Mouse (Mus musculus): ENCODE data around the gene Sirt7. TPM values are rescaled to one million over a fixed set of nuclear protein-coding genes. Genes with fewer than 3 reads are reported as not detected.

Sirt7 gene
- polyA plus RNA-seq, 1 experiment from 2014 or later = 37.3 TPM

DNA sequence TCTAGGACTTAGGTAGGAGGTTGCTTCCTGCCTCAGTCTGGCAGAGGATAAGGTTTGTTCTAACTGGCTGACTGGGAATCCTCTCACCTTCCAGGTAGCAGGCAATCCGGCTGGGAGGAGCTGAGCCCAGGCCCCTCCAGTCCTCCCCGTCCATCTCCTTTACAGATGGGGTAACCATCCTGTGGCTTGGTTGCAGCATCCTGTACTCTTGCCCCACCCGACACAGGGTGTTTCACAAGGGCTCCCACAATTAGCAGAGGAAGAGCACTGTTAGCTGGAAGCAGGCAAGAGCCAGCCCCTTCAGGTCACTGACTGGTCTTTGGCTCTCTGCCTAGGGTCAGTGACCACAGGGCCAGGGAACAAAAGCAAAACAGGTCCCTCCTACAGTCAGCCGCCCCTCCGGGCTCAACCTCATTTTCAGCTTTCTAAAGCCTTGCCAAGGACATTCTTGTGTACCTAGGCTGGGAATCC is 5.4 kb upstream of the Sirt7 start:
- 0% methylated on average over 5 of the region's 5 CpGs for WGBS (ENCODE audit: missing documents)
- Histone ChIP-seq H3K36me3 (ENCODE audit: inconsistent target) (no peaks in the 10 kb centered on the region), H3K27ac (peak overlapping the region; percentile 99), H3K4me3 (ENCODE audit: inconsistent target) (peak overlapping the region; percentile 52), H3K79me2 (ENCODE audit: inconsistent target) (peaks cover 79% of the 10 kb centered on the region)

DNA sequence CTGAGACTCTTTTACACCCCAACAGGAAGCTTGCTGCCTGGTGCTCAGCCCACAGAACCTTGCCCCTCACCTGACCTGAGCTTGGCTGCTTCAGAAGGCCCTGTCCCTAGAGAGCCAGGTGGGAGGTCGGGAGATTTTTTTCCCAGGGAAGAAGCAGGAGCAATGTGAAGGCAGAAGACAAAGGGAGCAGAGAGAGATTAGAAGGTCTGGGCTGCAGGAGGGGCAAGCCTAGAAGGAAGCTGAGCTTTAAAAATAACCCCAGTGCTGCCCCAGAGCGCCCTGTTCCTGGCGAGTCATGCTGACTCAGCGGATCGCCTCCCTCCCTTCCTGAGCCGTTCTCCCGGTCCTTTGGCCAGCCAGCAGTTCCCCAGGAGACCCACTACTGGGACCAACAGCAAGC is 4.9 kb upstream of the Sirt7 start:
- Histone ChIP-seq H3K4me3 (ENCODE audit: inconsistent target) (peak overlapping the region; percentile 52), H3K79me2 (ENCODE audit: inconsistent target) (peaks cover 83% of the 10 kb centered on the region)
- WGBS (ENCODE audit: missing documents) = 0% methylated on average over 7 of the region's 7 CpGs

DNA sequence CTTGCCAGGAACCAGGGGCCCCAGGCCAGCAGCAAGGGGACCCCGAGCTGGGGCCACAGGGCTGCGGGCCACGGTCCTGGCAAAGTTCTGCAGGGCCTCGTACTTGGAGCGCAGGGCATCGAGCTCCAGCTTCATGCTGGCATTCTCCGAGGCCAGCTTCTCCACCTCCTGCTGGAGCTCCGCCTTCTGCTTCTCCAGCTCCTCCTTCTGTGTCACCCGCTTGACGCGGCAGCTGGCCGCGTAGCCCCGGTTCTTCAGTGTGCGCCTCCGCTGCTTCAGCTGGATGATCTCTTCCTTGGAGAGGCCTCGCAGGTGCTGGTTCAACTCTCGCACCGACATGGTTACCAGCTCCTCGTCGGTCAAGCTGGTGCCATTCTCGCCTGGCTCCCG is 4.3 kb upstream of the Sirt7 start:
- 2% methylated on average over 23 of the region's 23 CpGs for WGBS (ENCODE audit: missing documents)
- H3K4me3 ChIP-seq (ENCODE audit: inconsistent target) = peak overlapping the region; percentile 52
- H3K36me3 ChIP-seq (ENCODE audit: inconsistent target) = no peaks in the 10 kb centered on the region
- H3K27ac ChIP-seq = peak overlapping the region; percentile 99
- H3K79me2 ChIP-seq (ENCODE audit: inconsistent target) = peaks cover 78% of the 10 kb centered on the region

More for the DNA sequence above, 4.9 kb upstream of the Sirt7 start:
- Histone ChIP-seq H3K27ac (peak overlapping the region; percentile 99), H3K36me3 (ENCODE audit: inconsistent target) (no peaks in the 10 kb centered on the region)

DNA sequence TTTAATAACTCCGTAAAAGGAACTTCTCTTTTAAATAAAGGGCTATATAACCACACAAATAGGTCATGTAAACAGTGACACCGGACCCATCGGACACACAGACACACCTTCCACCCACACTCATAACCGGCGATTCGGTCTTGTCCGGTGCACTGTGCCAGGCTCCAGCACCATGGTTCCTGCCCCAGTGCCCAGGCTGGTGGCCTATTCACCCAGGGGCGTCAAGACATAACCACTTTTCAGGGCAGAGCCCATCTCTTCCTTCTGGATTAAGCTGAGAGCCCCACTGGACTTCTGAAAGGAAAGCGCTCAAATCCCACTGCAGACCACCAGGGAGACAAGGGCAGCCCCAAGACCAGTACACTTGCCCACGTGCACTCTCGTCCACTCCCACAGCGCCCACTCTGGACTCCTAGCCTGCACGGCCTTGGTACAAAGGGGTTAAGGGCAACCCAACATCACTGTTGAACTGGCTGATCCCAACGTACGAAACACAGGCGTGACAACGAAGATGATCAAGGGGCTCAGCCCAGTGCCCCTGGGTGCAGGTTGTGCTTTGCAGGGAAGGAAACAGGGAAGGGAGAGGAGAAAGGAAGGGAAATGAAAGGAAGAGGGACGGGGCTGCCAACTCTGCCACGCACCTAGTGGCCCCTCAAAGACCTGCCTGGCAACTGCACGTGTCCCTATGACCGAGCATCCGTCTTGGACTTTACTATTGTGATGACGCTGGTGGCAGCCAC is 3.7 kb upstream of the Sirt7 start:
- H3K27ac ChIP-seq = peak overlapping the region; percentile 99
- 56% methylated on average over 22 of the region's 23 CpGs for WGBS (ENCODE audit: missing documents)
- H3K4me3 ChIP-seq (ENCODE audit: inconsistent target) = peak overlapping the region; percentile 4; the same call in 1 of the 2 replicates

DNA sequence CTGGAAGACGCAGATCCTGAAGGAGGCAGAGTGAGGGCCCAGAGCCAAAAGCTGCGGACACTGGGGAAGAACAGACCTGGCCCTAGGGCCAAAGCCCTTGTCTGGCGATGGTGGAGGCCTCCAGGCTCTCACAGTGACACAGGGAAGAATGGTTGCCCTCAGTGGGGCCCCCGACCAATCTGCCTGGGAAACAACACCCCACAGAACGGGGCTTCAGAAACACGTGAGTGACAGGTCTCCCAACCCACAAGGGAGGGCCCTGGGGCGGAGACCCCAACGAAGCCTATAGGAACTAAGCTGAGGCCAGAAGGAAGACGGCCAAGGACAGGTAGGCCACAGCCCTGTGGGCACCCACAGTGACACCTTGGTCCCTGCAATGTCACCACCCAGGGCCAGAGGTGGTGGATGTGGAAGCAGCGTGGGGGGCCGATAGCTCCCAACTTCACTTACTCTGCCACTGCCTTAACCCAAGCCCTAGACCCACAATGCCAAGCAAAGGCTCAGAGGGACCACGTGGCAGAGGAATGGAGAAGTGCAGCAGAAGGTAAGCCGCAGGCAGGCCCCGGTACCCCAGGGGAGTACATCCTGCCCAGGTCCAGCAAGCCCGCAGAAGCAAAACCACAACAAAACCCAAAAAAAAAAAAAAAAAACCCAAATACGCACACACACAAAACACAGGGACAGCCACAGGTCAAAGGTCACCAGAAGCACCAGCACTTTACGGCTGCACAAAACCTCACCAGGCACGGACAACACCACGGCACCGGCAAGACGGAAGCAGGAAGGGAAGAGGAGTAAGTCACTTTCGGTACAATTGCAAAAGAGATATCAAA is 2.6 kb upstream of the Sirt7 start:
- H3K4me3 ChIP-seq (ENCODE audit: inconsistent target) = peak overlapping the region; percentile 4; the same call in 1 of the 2 replicates
- peaks cover 11% of the 10 kb centered on the region; the same call in 1 of the 2 replicates for H3K36me3 ChIP-seq (ENCODE audit: inconsistent target)
- 21% methylated on average over 21 of the region's 22 CpGs for WGBS (ENCODE audit: missing documents)
- peaks cover 91% of the 10 kb centered on the region for H3K79me2 ChIP-seq (ENCODE audit: inconsistent target)
- H3K27ac ChIP-seq = peak overlapping the region; percentile 99

More for the DNA sequence above, 3.7 kb upstream of the Sirt7 start:
- Histone ChIP-seq H3K79me2 (ENCODE audit: inconsistent target) (peaks cover 80% of the 10 kb centered on the region), H3K36me3 (ENCODE audit: inconsistent target) (0 out of 2 replicates have a peak, but pooled peaks cover under 1% of the 10 kb centered on the region)

DNA sequence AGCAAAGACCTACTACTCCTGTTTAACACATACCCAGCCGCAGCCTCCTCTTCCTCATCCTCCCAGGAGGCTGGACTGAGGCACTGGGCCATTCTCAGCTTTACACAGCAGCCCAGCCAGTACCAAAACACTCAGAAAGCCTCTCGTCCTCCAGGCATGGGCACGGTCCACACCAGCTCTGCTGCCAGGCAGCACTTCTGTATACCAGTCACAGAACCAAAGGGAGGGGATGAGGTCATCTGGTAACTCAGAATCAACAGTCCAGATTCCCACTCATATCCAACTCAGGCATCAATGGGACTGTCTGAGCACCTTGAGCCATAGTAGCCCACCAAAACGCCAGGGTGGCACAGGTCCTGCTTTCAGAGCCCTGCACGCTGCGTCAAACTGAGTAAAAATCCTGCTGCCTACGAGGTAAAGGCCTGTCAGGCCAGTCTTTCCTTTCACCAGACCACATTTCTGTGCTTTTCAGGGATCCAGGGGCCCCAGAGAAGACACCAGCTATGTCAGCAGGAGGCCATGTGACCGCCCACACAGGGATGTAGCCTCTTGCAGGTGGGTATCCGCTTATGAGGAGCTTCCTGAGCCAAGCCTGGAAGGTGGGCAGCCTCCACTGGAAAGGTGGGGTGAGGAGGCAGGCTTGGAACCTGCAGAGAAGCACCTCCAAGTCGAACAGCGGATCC is 1.9 kb upstream of the Sirt7 start:
- 68% methylated on average over 11 of the region's 11 CpGs for WGBS (ENCODE audit: missing documents)
- H3K4me3 ChIP-seq (ENCODE audit: inconsistent target) = no peak overlapping the region
- peaks cover 19% of the 10 kb centered on the region for H3K36me3 ChIP-seq (ENCODE audit: inconsistent target)

DNA sequence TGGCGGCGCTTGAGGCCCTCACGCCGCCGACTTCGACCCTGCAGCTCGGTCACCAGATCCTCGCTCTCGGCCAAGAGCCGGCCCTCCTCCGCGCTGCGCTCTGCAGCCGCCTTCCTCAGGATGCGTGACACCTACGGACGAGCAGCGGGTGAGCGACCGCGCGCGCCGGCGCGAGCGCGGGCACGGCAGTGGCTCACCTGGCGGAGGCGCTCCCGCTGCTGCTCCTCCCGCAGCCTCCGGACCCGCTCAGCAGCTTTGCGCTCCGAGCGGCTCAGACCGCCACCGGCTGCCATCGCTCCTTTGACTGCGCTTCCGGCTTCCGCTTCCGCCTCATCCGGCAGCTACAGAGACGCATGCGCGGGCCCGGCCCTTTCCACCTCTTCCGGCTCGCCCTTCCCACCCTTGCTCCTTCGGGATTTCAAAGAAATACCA is 344 bp downstream of the Sirt7 start:
- WGBS (ENCODE audit: missing documents) = under 1% methylated on average over 48 of the region's 53 CpGs
- Histone ChIP-seq H3K27ac (peak overlapping the region; percentile 99), H3K79me2 (ENCODE audit: inconsistent target) (peaks cover 85% of the 10 kb centered on the region), H3K4me3 (ENCODE audit: inconsistent target) (peak overlapping the region; percentile 36), H3K36me3 (ENCODE audit: inconsistent target) (peaks cover 41% of the 10 kb centered on the region)

More for the DNA sequence above, 1.9 kb upstream of the Sirt7 start:
- peaks cover 92% of the 10 kb centered on the region for H3K79me2 ChIP-seq (ENCODE audit: inconsistent target)
- H3K27ac ChIP-seq = peak overlapping the region; percentile 99

DNA sequence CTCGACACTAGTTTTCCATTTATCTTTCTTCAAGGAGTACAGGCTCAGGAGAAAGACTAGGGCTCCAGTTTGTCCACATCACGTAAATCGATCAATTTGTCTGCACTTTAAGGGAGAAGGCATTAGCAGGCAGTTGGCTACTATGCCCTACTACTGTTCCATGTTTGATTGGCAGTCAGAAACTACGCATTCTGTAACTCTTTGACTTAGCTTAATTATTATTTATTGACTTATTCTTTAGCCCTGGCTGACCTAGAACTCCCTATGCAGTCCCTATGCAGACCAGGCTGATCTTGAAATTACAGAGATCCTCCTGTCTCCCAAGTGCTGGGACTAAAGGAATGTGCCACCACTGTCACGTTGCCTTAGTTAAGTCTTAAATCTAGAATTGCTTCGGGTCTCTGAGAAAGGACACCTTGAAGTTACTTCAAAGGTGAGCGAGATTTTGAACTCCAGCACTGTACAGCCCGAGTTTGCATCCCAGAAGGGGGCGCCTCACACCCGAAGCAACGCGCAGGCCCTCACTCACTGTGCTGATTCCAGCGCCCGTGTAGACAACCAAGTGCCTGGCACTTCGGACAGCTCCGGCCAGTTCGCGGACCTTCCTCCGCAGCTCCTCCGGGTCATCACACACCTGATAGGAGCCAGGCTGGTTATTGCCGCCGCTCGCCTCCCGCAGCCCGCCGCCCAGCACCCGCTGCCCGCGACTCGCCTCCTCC is 920 bp downstream of the Sirt7 start:
- 14% methylated on average over 26 of the region's 30 CpGs for WGBS (ENCODE audit: missing documents)
- peaks cover 47% of the 10 kb centered on the region for H3K36me3 ChIP-seq (ENCODE audit: inconsistent target)
- peak overlapping the region; percentile 36 for H3K4me3 ChIP-seq (ENCODE audit: inconsistent target)
- peak overlapping the region; percentile 5; the same call in 1 of the 2 replicates for H3K27ac ChIP-seq
- H3K79me2 ChIP-seq (ENCODE audit: inconsistent target) = peaks cover 81% of the 10 kb centered on the region

DNA sequence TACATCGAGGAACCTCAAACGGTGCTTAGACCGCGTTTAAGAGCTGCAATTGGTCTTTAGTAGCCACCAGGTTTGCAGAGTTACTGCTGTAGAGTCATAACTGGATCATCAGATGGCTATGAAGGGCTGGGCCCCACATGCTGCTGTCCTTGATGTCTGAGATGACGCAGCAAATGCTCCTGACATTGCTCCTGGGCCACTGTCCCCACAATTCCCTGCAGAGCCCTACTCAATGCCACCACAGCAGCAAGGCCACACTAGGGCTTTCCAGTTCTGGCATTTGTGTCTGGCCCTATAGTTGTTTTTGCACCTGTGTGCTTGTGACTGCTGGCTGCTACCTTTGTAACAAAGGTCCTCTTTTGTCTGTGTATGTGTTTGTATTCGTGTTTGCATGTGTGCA is 2.2 kb downstream of the Sirt7 start:
- 93% methylated on average over 6 of the region's 6 CpGs for whole genome bisulfite sequencing (ENCODE audit: missing documents)
- Histone ChIP-seq H3K27ac (no peak overlapping the region), H3K79me2 (ENCODE audit: inconsistent target) (peaks cover 67% of the 10 kb centered on the region), H3K4me3 (ENCODE audit: inconsistent target) (no peak overlapping the region), H3K36me3 (ENCODE audit: inconsistent target) (peaks cover 57% of the 10 kb centered on the region)

DNA sequence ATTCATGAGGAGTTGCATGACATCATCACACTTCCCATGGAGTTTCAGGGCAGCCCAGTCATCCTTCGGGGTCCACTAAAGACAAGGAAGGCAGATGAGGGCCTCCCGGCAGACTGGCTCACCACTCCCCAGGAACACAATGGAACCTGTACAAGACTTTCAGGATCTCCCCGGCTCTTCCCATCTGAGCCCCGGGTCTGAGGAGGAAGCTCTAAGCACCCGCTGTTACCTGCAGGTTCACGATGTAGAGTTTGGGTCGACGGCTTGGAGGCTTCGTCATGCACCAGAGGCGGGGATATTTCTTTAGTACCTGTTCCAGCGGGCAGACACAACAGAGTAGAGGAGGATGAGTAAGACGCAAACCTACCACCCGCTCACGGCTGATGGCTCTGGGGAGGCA is 4.8 kb downstream of the Sirt7 start:
- WGBS (ENCODE audit: missing documents) = 94% methylated on average over 14 of the region's 14 CpGs
- Histone ChIP-seq H3K27ac (no peak overlapping the region), H3K79me2 (ENCODE audit: inconsistent target) (peaks cover 65% of the 10 kb centered on the region), H3K36me3 (ENCODE audit: inconsistent target) (peaks cover 57% of the 10 kb centered on the region), H3K4me3 (ENCODE audit: inconsistent target) (no peak overlapping the region)

DNA sequence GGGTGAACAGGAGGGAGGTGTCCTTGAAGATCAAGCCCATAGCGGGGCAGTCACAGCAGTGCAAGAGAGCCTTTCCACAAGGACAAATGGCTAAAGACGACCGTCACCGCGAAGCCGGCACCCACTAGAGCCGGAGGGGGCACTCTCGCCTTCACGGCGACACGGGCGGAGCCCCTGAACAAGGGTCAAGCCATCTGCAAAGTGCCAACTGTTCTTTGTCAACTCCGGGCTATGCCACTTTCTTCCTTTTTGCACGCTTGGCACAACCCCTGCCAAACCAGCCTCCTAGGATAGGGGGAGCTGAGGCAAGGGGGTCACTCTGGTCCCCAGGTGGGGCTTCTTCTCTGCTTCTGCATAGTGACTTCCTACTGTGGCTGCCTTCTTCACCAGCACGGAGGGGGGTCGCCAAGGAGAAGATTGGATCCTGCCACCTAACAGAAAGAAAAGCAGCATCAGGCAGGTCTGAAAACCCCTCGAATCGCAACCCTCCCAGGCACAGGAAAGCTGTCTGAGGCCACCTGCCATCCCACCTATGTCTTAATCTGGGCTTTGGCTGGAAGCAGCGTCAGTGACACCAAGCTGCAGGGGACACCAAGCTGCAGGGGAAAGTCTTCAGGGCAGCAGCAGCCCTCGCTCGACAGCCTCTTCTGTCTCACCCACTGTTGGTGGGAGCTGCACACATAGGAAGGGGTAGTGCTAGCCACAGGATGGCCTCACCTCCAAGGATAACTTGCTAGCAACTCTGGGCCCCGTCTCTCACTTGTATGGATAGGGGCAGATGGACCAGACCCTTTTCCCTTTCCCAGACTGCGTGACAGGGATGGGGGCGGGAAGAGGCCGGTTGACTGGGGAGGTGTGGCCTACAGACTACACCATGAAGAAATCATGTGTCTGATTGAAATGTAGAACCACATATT is 6.2 kb downstream of the Sirt7 start:
- peak overlapping the region; percentile 59 for H3K27ac ChIP-seq
- H3K4me3 ChIP-seq (ENCODE audit: inconsistent target) = no peak overlapping the region
- 97% methylated on average over 23 of the region's 25 CpGs for WGBS (ENCODE audit: missing documents)
- H3K79me2 ChIP-seq (ENCODE audit: inconsistent target) = peaks cover 70% of the 10 kb centered on the region
- peaks cover 60% of the 10 kb centered on the region for H3K36me3 ChIP-seq (ENCODE audit: inconsistent target)

DNA sequence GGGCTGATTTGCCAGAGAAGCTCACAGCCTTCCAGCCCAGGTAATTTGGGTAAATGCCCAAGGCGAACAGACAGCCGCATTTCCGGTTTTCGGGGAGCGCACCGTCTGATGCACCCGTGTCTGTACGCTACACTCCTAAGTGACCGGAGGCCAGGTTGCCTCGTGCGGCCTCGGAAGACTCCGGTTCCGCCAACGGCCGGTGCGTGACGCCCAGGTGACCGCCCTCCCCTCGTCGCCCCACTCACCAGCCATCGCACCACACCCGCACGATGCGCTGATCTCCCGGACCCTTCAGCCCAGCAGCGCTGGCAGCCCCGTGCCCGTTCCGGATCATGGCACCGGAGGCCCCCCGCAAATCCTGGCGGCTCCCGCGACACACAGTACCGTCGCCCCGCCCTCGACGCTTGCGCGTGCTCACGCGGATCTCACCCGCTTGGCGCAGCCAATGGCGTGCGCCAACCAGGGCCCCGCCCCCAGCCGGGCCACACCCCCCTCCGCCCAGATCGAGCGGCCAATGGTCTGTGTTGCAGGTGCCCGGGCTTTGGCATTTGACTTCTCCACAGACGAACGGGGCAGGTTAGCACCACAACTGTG is 7.4 kb downstream of the Sirt7 start, which contains the start of gene Pcyt2:
Pcyt2 (minus strand) TSS at position 418 of the 594 bp plus-strand sequence.
- under 1% methylated on average over 55 of the region's 56 CpGs for WGBS (ENCODE audit: missing documents)
- Histone ChIP-seq H3K4me3 (ENCODE audit: inconsistent target) (peak within 1 kb of the TSS; percentile 94), H3K27ac (peak within 1 kb of the TSS; percentile 84), H3K79me2 (ENCODE audit: inconsistent target) (peaks cover 64% of the 10 kb centered on the region), H3K36me3 (ENCODE audit: inconsistent target) (peaks cover 58% of the 10 kb centered on the region)

Data from macrophage (primary cell).